Mouse (Mus musculus): Measurements from ENCODE around the gene Dap3.

DNA sequence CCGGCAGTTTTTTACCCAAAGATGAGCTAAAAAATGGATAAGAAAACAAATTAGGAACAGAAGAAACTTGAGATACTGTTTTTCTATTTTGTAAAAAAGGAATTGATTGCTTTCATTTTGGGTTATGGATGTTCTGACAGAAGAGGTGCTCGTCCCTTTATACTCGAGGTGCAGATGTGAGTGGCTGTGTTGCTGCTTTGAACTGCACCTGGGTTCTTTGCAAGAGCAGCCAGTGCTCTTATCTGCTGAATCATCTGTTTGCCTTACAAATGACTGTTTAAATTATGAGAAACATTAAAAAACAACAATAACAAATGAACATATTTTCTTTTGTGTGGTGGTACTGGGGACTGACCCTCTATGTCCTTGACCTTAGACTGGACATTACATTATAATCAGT is 21.5 kb downstream of the Dap3 start:
- TF ChIP-seq CTCF (IDR thresholded peaks at IDR 0.05) (no peak), EP300 (IDR thresholded peaks at IDR 0.05) (no peak)

Data from lung, postnatal 0 days (tissue).